Mouse (Mus musculus): ENCODE results near the gene Trib3. TPM values are rescaled to one million over a fixed set of nuclear protein-coding genes. Genes with fewer than 3 reads are reported as not detected.
"Not testable (repeated sequence)": the region's sequence is repeated elsewhere in the genome, so short reads cannot be mapped to it uniquely, and the experiment has no call there.

The Trib3 gene
- polyA plus RNA-seq, 1 experiment from 2014 or later = 7.1 TPM

DNA sequence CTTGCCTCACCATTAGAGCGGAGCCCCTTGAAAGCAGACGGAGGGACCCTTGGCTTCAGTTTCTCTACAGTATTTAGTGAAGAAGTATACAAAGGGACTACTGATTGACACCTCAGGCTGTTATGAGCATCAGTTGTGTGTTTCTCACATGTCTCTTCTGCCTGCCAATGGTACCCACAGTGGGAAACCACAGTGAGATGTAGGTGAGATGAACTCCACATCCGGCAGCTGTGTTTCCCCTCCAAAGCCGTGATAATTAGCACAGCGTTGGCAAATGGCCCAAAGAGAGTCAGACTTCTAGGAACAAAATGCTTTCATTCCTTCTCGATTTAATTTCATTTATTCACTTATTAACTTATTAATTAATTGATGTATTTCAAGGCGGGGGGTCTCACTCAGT, 28.3 kb upstream of the Trib3 start:
- 77% methylated on average over 7 of the region's 7 CpGs for WGBS
- no peak overlapping the region for H3K9ac ChIP-seq (ENCODE audit: low read depth, low read length)

DNA sequence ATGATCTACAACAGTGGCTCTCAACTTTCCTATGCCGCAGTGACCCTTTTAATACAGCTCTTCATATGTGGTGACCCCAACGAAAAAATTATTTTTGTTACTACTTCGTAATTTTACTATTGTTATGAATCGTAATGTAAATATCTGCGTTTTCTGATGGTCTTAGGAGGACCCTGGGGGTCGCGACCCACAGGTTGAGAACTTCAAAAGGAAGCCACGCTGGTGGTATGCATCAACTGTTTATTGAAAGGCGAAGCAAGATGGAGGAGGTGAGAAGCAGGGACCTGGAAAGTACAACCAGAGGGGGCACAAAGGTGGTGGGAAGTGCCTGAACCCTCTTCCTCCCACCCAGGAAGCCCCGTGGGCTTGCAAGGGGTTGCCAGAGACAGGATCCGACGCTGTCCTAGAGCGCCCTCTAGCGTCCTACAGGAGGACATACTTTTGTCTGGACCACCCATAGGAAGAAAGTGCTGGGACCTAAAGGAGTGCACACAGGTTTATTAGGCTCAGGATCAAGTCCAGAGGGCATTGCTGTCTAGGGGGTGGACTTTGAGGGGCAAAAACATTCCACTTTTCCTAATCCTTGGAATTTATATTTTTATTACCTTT, 24.8 kb upstream of the Trib3 start:
- Histone ChIP-seq H3K9ac (ENCODE audit: low read depth, low read length) (0 out of 2 replicates have a peak overlapping the region, but pooled peaks have one; percentile 1), H3K9me3 (ENCODE audit: control insufficient read depth, low read length) (no peaks in the 10 kb centered on the region), H3K27ac (ENCODE audit: low read length) (no peak overlapping the region), H3K4me2 (ENCODE audit: low read depth, low read length) (peak overlapping the region; percentile 23; the same call in 1 of the 2 replicates), H3K4me3 (ENCODE audit: low read length) (no peak overlapping the region), H3K36me3 (ENCODE audit: control insufficient read depth, insufficient read depth, low read length) (no peaks in the 10 kb centered on the region), H3K27me3 (replicated peaks; ENCODE audit: control insufficient read depth, insufficient read depth, low read length) (no peaks in the 10 kb centered on the region), H3K4me1 (ENCODE audit: control insufficient read depth, insufficient read depth, low read length) (peaks cover 4% of the 10 kb centered on the region; the same call in 1 of the 2 replicates)
- 0 out of 2 replicates have a peak, but pooled peaks have one; percentile 45 for ATAC-seq
- WGBS = 27% methylated on average over 14 of the region's 14 CpGs

More for the DNA sequence above, 28.3 kb upstream of the Trib3 start:
- no peak for ATAC-seq
- Histone ChIP-seq H3K9me3 (ENCODE audit: control insufficient read depth, low read length) (no peaks in the 10 kb centered on the region), H3K4me2 (ENCODE audit: low read depth, low read length) (no peak overlapping the region), H3K4me3 (ENCODE audit: low read length) (no peak overlapping the region), H3K4me1 (ENCODE audit: control insufficient read depth, insufficient read depth, low read length) (peaks cover 4% of the 10 kb centered on the region; the same call in 1 of the 2 replicates), H3K27me3 (replicated peaks; ENCODE audit: control insufficient read depth, insufficient read depth, low read length) (peaks cover 8% of the 10 kb centered on the region), H3K27ac (ENCODE audit: low read length) (no peak overlapping the region), H3K36me3 (ENCODE audit: control insufficient read depth, insufficient read depth, low read length) (no peaks in the 10 kb centered on the region)

DNA sequence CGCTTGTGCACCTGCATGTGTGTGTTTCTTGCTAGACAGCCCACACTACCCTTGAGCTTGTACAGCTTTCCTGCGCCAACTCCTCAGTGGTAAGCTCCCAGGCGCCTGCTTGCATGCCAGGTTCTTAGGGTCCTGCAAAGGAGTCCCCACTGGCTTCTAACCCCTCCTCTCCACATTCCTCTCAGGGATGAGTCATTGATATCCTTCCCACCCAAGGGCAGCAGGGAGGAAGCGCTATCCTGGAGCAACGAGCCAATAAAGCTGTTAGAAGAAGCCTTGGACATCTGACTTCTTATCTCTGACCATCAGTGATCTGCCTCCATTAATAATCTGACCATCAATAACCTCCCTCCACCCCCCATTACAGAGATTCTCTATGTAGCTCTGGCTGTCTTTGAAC, 24.1 kb upstream of the Trib3 start:
- no peaks in the 10 kb centered on the region for H3K9me3 ChIP-seq (ENCODE audit: control insufficient read depth, low read length)
- H3K27me3 ChIP-seq (replicated peaks; ENCODE audit: control insufficient read depth, insufficient read depth, low read length) = no peaks in the 10 kb centered on the region
- H3K36me3 ChIP-seq (ENCODE audit: control insufficient read depth, insufficient read depth, low read length) = no peaks in the 10 kb centered on the region
- no peak overlapping the region for H3K4me2 ChIP-seq (ENCODE audit: low read depth, low read length)
- H3K9ac ChIP-seq (ENCODE audit: low read depth, low read length) = no peak overlapping the region
- H3K4me1 ChIP-seq (ENCODE audit: control insufficient read depth, insufficient read depth, low read length) = peaks cover 5% of the 10 kb centered on the region; the same call in 1 of the 2 replicates
- no peak overlapping the region for H3K27ac ChIP-seq (ENCODE audit: low read length)
- H3K4me3 ChIP-seq (ENCODE audit: low read length) = no peak overlapping the region
- 61% methylated on average over 5 of the region's 5 CpGs for WGBS
- ATAC-seq = no peak

DNA sequence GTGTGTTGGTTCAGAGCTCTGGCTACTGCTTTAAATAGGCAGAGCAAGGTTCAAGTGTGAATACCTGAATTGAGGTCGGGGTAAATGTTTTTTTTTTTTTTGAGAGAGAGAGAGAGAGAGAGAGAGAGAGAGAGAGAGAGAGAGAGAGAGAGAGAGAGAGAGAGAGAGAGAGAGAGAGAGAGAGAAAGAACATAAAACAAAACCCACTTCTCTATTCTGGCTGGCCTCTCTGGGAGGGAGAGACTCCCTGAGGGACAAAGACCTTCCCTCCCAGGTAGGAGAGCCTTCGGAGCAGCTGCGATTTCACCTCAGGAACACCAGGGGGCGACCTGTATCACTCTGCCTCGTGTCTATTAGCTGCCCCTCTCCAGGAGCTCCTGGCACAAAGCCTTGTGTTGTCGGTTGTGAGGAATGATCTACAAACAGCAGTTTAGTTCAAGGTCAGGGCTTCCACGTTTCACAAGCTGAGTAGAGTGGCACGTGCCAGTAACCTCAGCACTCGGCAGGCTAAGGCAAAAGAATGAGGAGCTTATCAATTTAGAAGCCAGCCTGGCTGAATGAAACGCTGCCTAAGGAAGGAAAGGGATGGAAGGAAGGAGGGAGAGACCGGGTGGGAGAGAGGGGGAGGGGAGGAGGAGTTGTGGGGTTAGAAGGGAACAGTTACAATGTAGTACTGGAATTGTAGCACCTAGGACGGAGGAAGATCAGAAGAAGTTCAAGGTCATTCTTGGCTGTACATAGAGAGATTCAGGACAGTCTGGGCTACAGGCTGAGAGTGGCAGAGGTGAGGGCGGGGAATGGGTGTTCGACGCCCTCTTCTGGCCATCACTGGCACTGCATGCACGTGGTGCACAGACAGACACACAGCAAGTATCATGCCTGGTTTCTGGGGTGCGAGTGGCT, 19.7 kb upstream of the Trib3 start:
- peak overlapping the region; percentile 42 for H3K4me2 ChIP-seq (ENCODE audit: low read depth, low read length)
- peak overlapping the region; percentile 20; the same call in 1 of the 2 replicates for H3K27ac ChIP-seq (ENCODE audit: low read length)
- H3K27me3 ChIP-seq (replicated peaks; ENCODE audit: control insufficient read depth, insufficient read depth, low read length) = no peaks in the 10 kb centered on the region
- ATAC-seq = peak; percentile 55
- H3K4me3 ChIP-seq (ENCODE audit: low read length) = no peak overlapping the region
- H3K4me1 ChIP-seq (ENCODE audit: control insufficient read depth, insufficient read depth, low read length) = peaks cover 13% of the 10 kb centered on the region; the same call in 1 of the 2 replicates
- H3K36me3 ChIP-seq (ENCODE audit: control insufficient read depth, insufficient read depth, low read length) = no peaks in the 10 kb centered on the region
- WGBS = 9% methylated on average over 17 of the region's 17 CpGs
- no peak overlapping the region for H3K9ac ChIP-seq (ENCODE audit: low read depth, low read length)
- no peaks in the 10 kb centered on the region for H3K9me3 ChIP-seq (ENCODE audit: control insufficient read depth, low read length)

DNA sequence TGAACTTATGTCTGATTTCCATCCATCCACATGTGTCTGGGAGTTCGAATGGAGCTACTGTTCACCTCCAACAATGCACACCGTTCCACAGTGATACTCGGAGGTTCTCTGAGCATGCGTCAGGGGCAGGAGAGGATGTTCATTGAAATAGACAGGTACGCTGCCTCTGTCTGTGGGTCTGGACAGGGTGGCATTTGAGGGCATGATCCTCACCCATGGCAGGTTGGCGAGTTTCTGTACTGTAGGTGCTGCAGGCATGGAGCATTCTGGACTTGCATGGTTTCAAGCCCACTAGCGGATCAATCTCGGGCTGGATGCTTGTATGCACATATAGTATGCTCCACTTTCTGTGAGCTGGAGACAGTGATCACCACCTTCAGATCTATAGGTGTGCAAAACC, 17.4 kb upstream of the Trib3 start:
- no peak overlapping the region for H3K9ac ChIP-seq (ENCODE audit: low read depth, low read length)

DNA sequence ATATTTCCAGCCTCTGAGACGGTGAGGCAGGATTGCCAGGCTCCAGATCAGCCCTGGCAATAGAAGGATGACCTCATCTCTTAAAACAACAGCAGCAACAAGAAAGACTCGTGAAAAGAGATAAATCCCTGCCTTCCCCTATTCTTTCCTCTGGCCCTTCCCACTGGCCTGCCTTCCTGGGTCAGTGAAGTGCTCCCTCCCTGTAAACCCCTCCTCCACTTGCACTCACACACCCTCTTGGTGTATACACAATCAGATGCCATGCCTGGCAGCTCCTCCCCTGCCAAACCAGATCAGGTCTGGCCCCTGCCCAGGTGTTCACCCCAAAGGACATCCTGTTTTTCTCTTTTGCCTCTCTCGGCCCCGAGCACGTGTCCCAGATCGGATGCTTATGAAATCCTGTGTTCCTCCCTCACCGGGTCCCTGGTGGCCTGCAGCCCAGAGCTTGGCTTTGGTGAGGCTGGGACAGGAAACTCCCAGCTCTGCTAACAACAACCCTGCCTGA, 16.5 kb upstream of the Trib3 start:
- Histone ChIP-seq H3K4me1 (ENCODE audit: control insufficient read depth, insufficient read depth, low read length) (peaks cover 13% of the 10 kb centered on the region; the same call in 1 of the 2 replicates), H3K27me3 (replicated peaks; ENCODE audit: control insufficient read depth, insufficient read depth, low read length) (no peaks in the 10 kb centered on the region), H3K9me3 (ENCODE audit: control insufficient read depth, low read length) (no peaks in the 10 kb centered on the region), H3K27ac (ENCODE audit: low read length) (peak overlapping the region; percentile 67), H3K4me2 (ENCODE audit: low read depth, low read length) (no peak overlapping the region), H3K36me3 (ENCODE audit: control insufficient read depth, insufficient read depth, low read length) (no peaks in the 10 kb centered on the region), H3K4me3 (ENCODE audit: low read length) (no peak overlapping the region), H3K9ac (ENCODE audit: low read depth, low read length) (no peak overlapping the region)
- peak; percentile 19 for ATAC-seq
- WGBS = 38% methylated on average over 7 of the region's 7 CpGs

More for the DNA sequence above, 17.4 kb upstream of the Trib3 start:
- ATAC-seq = no peak
- H3K9me3 ChIP-seq (ENCODE audit: control insufficient read depth, low read length) = no peaks in the 10 kb centered on the region
- H3K4me3 ChIP-seq (ENCODE audit: low read length) = no peak overlapping the region
- WGBS = 89% methylated on average over 8 of the region's 8 CpGs
- no peak overlapping the region for H3K27ac ChIP-seq (ENCODE audit: low read length)
- H3K36me3 ChIP-seq (ENCODE audit: control insufficient read depth, insufficient read depth, low read length) = no peaks in the 10 kb centered on the region
- H3K4me1 ChIP-seq (ENCODE audit: control insufficient read depth, insufficient read depth, low read length) = peaks cover 13% of the 10 kb centered on the region; the same call in 1 of the 2 replicates
- H3K4me2 ChIP-seq (ENCODE audit: low read depth, low read length) = no peak overlapping the region
- no peaks in the 10 kb centered on the region for H3K27me3 ChIP-seq (replicated peaks; ENCODE audit: control insufficient read depth, insufficient read depth, low read length)

DNA sequence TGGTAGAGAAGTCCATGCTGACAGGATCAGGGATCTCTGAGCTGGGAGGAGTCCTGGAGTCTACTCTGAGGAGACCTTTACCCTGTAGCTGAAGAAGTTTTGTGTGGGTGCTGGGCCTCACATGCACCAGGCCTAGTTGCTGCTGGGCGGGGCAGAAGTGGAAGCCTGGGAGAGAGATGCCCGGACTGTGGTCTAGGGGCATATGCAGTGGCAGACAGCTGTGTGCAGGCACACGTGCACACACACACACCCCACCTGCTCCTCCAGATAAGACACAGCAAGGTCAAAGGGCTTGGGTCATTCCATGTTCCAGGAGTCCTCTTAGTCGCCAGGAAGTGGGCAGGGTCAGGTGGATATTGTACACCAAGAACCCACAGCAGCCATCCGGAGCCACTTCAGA, 15.8 kb upstream of the Trib3 start:
- ATAC-seq = peak; percentile 91
- H3K9me3 ChIP-seq (ENCODE audit: control insufficient read depth, low read length) = no peaks in the 10 kb centered on the region
- peak overlapping the region; percentile 67 for H3K27ac ChIP-seq (ENCODE audit: low read length)

DNA sequence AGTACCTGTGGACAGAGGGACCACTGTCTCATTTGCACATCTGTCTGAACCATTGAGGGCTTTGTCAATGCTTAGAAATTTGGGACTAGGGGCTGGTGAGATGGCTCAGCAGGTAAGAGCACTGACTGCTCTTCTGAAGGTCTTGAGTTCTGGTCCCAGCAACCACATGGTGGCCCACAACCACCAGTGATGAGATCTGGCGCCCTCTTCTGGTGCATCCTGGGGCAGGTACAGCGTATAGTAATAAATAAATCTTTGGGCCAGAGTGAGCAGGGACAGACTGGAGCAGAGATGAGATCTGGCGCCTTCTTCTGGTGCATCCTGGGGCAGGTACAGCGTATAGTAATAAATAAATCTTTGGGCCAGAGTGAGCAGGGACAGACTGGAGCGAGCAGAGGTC, 15.1 kb upstream of the Trib3 start:
- not testable (repeated sequence) for H3K27me3 ChIP-seq (replicated peaks; ENCODE audit: control insufficient read depth, insufficient read depth, low read length); H3K27ac ChIP-seq (ENCODE audit: low read length); H3K4me2 ChIP-seq (ENCODE audit: low read depth, low read length); H3K9me3 ChIP-seq (ENCODE audit: control insufficient read depth, low read length); H3K36me3 ChIP-seq (ENCODE audit: control insufficient read depth, insufficient read depth, low read length); H3K4me3 ChIP-seq (ENCODE audit: low read length); H3K9ac ChIP-seq (ENCODE audit: low read depth, low read length)
- H3K4me1 ChIP-seq (ENCODE audit: control insufficient read depth, insufficient read depth, low read length) = peaks cover 12% of the 10 kb centered on the region; the same call in 1 of the 2 replicates
- 82% methylated on average over 5 of the region's 5 CpGs for WGBS
- 0 out of 2 replicates have a peak, but pooled peaks have one; percentile 26 for ATAC-seq

More for the DNA sequence above, 15.8 kb upstream of the Trib3 start:
- Histone ChIP-seq H3K36me3 (ENCODE audit: control insufficient read depth, insufficient read depth, low read length) (no peaks in the 10 kb centered on the region), H3K27me3 (replicated peaks; ENCODE audit: control insufficient read depth, insufficient read depth, low read length) (no peaks in the 10 kb centered on the region), H3K4me1 (ENCODE audit: control insufficient read depth, insufficient read depth, low read length) (peaks cover 13% of the 10 kb centered on the region; the same call in 1 of the 2 replicates), H3K4me3 (ENCODE audit: low read length) (no peak overlapping the region), H3K9ac (ENCODE audit: low read depth, low read length) (no peak overlapping the region), H3K4me2 (ENCODE audit: low read depth, low read length) (0 out of 2 replicates have a peak overlapping the region, but pooled peaks have one; percentile 15)
- 46% methylated on average over 5 of the region's 5 CpGs for WGBS

DNA sequence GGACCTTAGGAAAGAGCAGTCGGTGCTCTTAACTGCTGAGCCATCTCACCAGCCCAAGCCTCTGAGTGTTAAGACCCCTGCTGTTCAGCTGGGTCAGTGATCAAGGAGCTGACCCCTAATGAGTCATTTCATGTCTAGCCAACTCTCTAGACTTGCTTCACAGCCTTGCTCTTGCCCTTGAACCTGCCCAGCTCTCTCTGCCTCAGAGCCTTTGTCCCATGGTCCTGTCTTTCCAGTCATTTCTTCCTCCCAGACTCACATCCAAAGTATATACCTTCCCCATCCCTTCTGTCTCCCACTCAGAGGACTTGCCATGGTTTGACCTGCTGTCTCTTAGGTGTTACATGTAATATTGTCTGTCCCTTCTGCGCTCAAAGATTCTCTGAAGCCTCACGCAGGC, 13.4 kb upstream of the Trib3 start:
- ATAC-seq = no peak
- H3K27ac ChIP-seq (ENCODE audit: low read length) = no peak overlapping the region

More for the DNA sequence above, 13.4 kb upstream of the Trib3 start:
- Histone ChIP-seq H3K27me3 (replicated peaks; ENCODE audit: control insufficient read depth, insufficient read depth, low read length) (no peaks in the 10 kb centered on the region), H3K9me3 (ENCODE audit: control insufficient read depth, low read length) (no peaks in the 10 kb centered on the region), H3K4me2 (ENCODE audit: low read depth, low read length) (no peak overlapping the region), H3K9ac (ENCODE audit: low read depth, low read length) (no peak overlapping the region), H3K36me3 (ENCODE audit: control insufficient read depth, insufficient read depth, low read length) (no peaks in the 10 kb centered on the region), H3K4me3 (ENCODE audit: low read length) (no peak overlapping the region), H3K4me1 (ENCODE audit: control insufficient read depth, insufficient read depth, low read length) (peaks cover 7% of the 10 kb centered on the region; the same call in 1 of the 2 replicates)
- 88% methylated on average over 3 of the region's 3 CpGs for WGBS

All from intestine, embryonic 16.5 days (tissue).